Comparison of ENCODE assay signal across 19 mouse cellular contexts in genomic region chr6:88638917-88639316, GRCm38 (mm10). TPM values are rescaled to one million over a fixed set of nuclear protein-coding genes. Genes with fewer than 3 reads are reported as not detected.
DNase-seq lines count a peak whose midpoint lies in the region; ATAC-seq and TF ChIP-seq lines count a peak whose summit lies in the region.
"Had no signal": no experiment of that assay in that cellular context is flagged by ENCODE, and none has a peak within 500 bp of the region (broad histone marks: within the 10 kb centered on the region; RNA-seq: fewer than 3 reads in every experiment).

No protein-coding gene starts in this region.

- WGBS in heart, embryonic 16.5 days, result 60% methylated on average over 1 of the region's 1 CpGs
- WGBS in heart, adult 2 months, result 51% methylated on average over 1 of the region's 1 CpGs

- no peaks in the 10 kb centered on the region for H3K27me3 ChIP-seq in heart, embryonic 16.5 days (ENCODE audit: control insufficient read depth, insufficient read depth, low read length)
- H3K27me3 ChIP-seq in heart, adult 2 months (ENCODE audit: control insufficient read depth, insufficient read depth, low read length), result no peaks in the 10 kb centered on the region
- H3K27me3 ChIP-seq: limb, embryonic 15.5 days had no signal

- H3K4me2 ChIP-seq in heart, embryonic 16.5 days (ENCODE audit: low read depth, low read length), result no peak overlapping the region
- H3K4me2 ChIP-seq: heart, embryonic 11.5 days; limb, embryonic 15.5 days had no signal

- no peak for DNase-seq in heart, adult 2 months
- DNase-seq in left cerebral cortex, adult 2 months (ENCODE audit: extremely low spot score in 1 of 2, low spot score in 2 of 2), result no peak
- no peak for DNase-seq in left cerebral cortex, adult 18-20 months (ENCODE audit: low spot score in 2 of 2)
- peak; percentile 11 for DNase-seq in retina, postnatal 1 day
- no peak for DNase-seq in retina, embryonic 14.5 days (ENCODE audit: low spot score)
- no peak for DNase-seq in B cell, adult 2 months
- DNase-seq in spleen, adult 18-20 months, result no peak
- DNase-seq: adrenal gland, postnatal 25 days; cerebellum, adult 9-11 months; gastrocnemius, postnatal 25 days; kidney, adult 2 months; kidney, postnatal 25 days; lung, postnatal 10 days; right cerebral cortex, adult 18-20 months; thymus, adult 18-20 months had no signal

- no peak for ATAC-seq in heart, embryonic 16.5 days (replicated peaks; ENCODE audit: extremely low read depth, insufficient read depth, low FRiP score)

- H3K27ac ChIP-seq in heart, embryonic 16.5 days (ENCODE audit: low read length), result peak overlapping the region; percentile 27; the same call in 1 of the 2 replicates
- H3K27ac ChIP-seq in heart, adult 2 months, result no peak overlapping the region
- peak overlapping the region; percentile 75; the same call in 1 of the 2 replicates for H3K27ac ChIP-seq in left cerebral cortex, adult 2 months
- H3K27ac ChIP-seq: limb, embryonic 15.5 days had no signal

- no peak for TF ChIP-seq CTCF in heart, adult 2 months (IDR thresholded peaks at IDR 0.05)
- TF ChIP-seq CTCF in left cerebral cortex, adult 2 months (IDR thresholded peaks at IDR 0.05), result no peak

- intact Hi-C loops in heart, adult 2 months (cut with DNase I), result loop anchor here (5.0 kb wide), 1 partner anchor 68 kb away; no protein-coding TSS in a partner anchor
- intact Hi-C loops in left cerebral cortex, adult 2 months (cut with DNase I), result loop anchor here (2.0 kb wide), 1 partner anchor 86 kb away; the partner anchor contains the start of gene Mgll

- H3K4me3 ChIP-seq in heart, embryonic 16.5 days (ENCODE audit: low read length), result no peak overlapping the region
- no peak overlapping the region for H3K4me3 ChIP-seq in heart, adult 2 months
- no peak overlapping the region for H3K4me3 ChIP-seq in left cerebral cortex, adult 2 months
- H3K4me3 ChIP-seq: limb, embryonic 15.5 days had no signal

- H3K9ac ChIP-seq in heart, embryonic 16.5 days (ENCODE audit: low read length), result no peak overlapping the region
- no peak overlapping the region for H3K9ac ChIP-seq in heart, adult 2 months (ENCODE audit: low read depth, low read length)
- H3K9ac ChIP-seq: limb, embryonic 15.5 days had no signal

- H3K79me2 ChIP-seq in heart, adult 2 months (replicated peaks; ENCODE audit: control insufficient read depth, insufficient read depth, low read length), result no peaks in the 10 kb centered on the region

- H3K36me3 ChIP-seq in heart, embryonic 16.5 days (ENCODE audit: control insufficient read depth, insufficient read depth), result no peaks in the 10 kb centered on the region
- H3K36me3 ChIP-seq in heart, adult 2 months (ENCODE audit: control insufficient read depth, insufficient read depth, low read length), result no peaks in the 10 kb centered on the region
- H3K36me3 ChIP-seq: limb, embryonic 15.5 days had no signal

- H3K9me3 ChIP-seq in heart, embryonic 16.5 days (replicated peaks; ENCODE audit: control insufficient read depth, low read length), result peaks cover 8% of the 10 kb centered on the region

- TF ChIP-seq EP300 in heart, adult 2 months (IDR thresholded peaks at IDR 0.05; ENCODE audit: insufficient read depth, low read depth, low read length), result no peak

- no peak for TF ChIP-seq POLR2A in heart, adult 2 months (IDR thresholded peaks at IDR 0.05; ENCODE audit: insufficient read depth, low read depth, low read length)

- peaks cover 14% of the 10 kb centered on the region for H3K4me1 ChIP-seq in heart, embryonic 16.5 days (ENCODE audit: control insufficient read depth, insufficient read depth, low read length)
- peaks cover 2% of the 10 kb centered on the region; the same call in 1 of the 2 replicates for H3K4me1 ChIP-seq in heart, adult 2 months (ENCODE audit: control insufficient read depth, insufficient read depth, low read length)
- H3K4me1 ChIP-seq: limb, embryonic 15.5 days had no signal

RNA-seq across cellular contexts. Expression of gene Kbtbd12, which starts 1.2 kb away (rescaled TPM):
- polyA plus RNA-seq in heart, embryonic 16.5 days (2015; fragmentation: Nextera tagmentation; extraction: Ambion mirVana), result 30.9 and 39.1 TPM in 2 replicates
- 10 to 100 TPM; 35.7 to 37.4 TPM for total RNA-seq in heart, adult 2 months (2021)
- 14.7 and 20.4 TPM in 2 replicates for polyA plus RNA-seq in heart, adult 2 months (2012; rRNA removed)
- under 1 TPM in 1 of 2 experiments, not detected in 1; 0.23 TPM for total RNA-seq in left cerebral cortex, adult 2 months (2021)
- under 1 TPM; 0.49 to 0.63 TPM for total RNA-seq in left cerebral cortex, adult 18-20 months (2021)
- polyA plus RNA-seq: forebrain, embryonic 11.5 days had no signal

Comparison
In these comparisons a context has a peak if more than half of its experiments do, and no peak if none do; other contexts are left out.
1. RNA of gene Kbtbd12, which starts 1.2 kb away (total RNA-seq): 35.7 to 37.4 TPM in heart, adult 2 months; 0.49 to 0.63 TPM in left cerebral cortex, adult 18-20 months and 0.23 TPM in left cerebral cortex, adult 2 months; every median in the first group is over 10 times any median in the second.